Mouse (Mus musculus) midbrain, embryonic 12.5 days (tissue): Measurements from ENCODE around the gene Lmbr1l. TPM values are rescaled to one million over a fixed set of nuclear protein-coding genes. Genes with fewer than 3 reads are reported as not detected.

ENCODE experiments used
- ATAC-seq: fragments of 200-750 bp; cut with Nextera tagmentation; 2 replicates; pipeline ENCODE4 v1.8.0; 2017; ENCODE audit warnings: low read depth, moderate TSS enrichment, moderate library complexity; ENCODE audit not compliant: low FRiP score
- H3K27ac ChIP-seq: fragments of 300-500 bp; sonication (generic); replicated peaks from 2 replicates; pipeline ENCODE4 v1.5.1; 2016; ENCODE audit warnings: mild to moderate bottlenecking
- H3K27me3 ChIP-seq: fragments of 300-500 bp; sonication (generic); 2 replicates; pipeline ENCODE4 v1.6.1; 2016; ENCODE audit warnings: mild to moderate bottlenecking
- H3K36me3 ChIP-seq: fragments of 300-500 bp; sonication (generic); 2 replicates; pipeline ENCODE4 v1.6.1; 2016
- H3K4me1 ChIP-seq: fragments of 300-500 bp; sonication (generic); 2 replicates; pipeline ENCODE4 v1.6.1; 2016
- H3K4me2 ChIP-seq: fragments of 300-500 bp; sonication (generic); replicated peaks from 2 replicates; pipeline ENCODE4 v1.6.1; 2016; ENCODE audit warnings: mild to moderate bottlenecking, moderate library complexity
- H3K4me3 ChIP-seq: fragments of 300-500 bp; sonication (generic); 2 replicates; pipeline ENCODE4 v1.5.1; 2016; ENCODE audit warnings: mild to moderate bottlenecking
- H3K9ac ChIP-seq: fragments of 300-500 bp; sonication (generic); replicated peaks from 2 replicates; pipeline ENCODE4 v1.6.1; 2016; ENCODE audit warnings: mild to moderate bottlenecking, moderate library complexity
- H3K9me3 ChIP-seq: fragments of 300-500 bp; sonication (generic); 2 replicates; pipeline ENCODE4 v1.6.1; 2016; ENCODE audit warnings: mild to moderate bottlenecking
- WGBS: fragments of 180-500 bp; shearing (Covaris S2); methylation state at CpG from one replicate; pipeline ENCODE4 v1.1.7; 2016; 5-methylcytosine and 5-hydroxymethylcytosine counted together
- polyA plus RNA-seq: library from polyadenylated mRNA; unstranded; fragments of >200 nt; fragmentation: Nextera tagmentation; extraction: Ambion mirVana; gene quantifications from 2 replicates; pipeline ENCODE4 v1.2.1, GENCODE M21; 2016

The Lmbr1l gene
- polyA plus RNA-seq, 1 experiment from 2014 or later = 37.1 TPM

- H3K36me3 ChIP-seq = peaks cover 50% of the 10 kb centered on the region
- H3K27me3 ChIP-seq = no peaks in the 10 kb centered on the region
Observed at GRCm38 (mm10) chr15:98914903-98915302, 3.1 kb downstream of the Lmbr1l start.

GRCm38 (mm10) chr15:98904692-98905091, 13.3 kb downstream of the Lmbr1l start:
- peaks cover 64% of the 10 kb centered on the region for H3K36me3 ChIP-seq

More at GRCm38 (mm10) chr15:98914903-98915302, 3.1 kb downstream of the Lmbr1l start:
- no peaks in the 10 kb centered on the region for H3K9me3 ChIP-seq
- no peak overlapping the region for H3K4me3 ChIP-seq
- H3K9ac ChIP-seq = no peak overlapping the region
- H3K27ac ChIP-seq = no peak overlapping the region
- 89% methylated on average over 6 of the region's 6 CpGs for WGBS
- ATAC-seq = no peak
- no peak overlapping the region for H3K4me2 ChIP-seq
- H3K4me1 ChIP-seq = peaks cover 30% of the 10 kb centered on the region

GRCm38 (mm10) chr15:98902600-98902999, 15.4 kb downstream of the Lmbr1l start:
- Histone ChIP-seq H3K27ac (no peak overlapping the region), H3K36me3 (peaks cover 43% of the 10 kb centered on the region), H3K27me3 (peaks cover 31% of the 10 kb centered on the region), H3K9ac (no peak overlapping the region), H3K4me1 (peaks cover 9% of the 10 kb centered on the region), H3K9me3 (no peaks in the 10 kb centered on the region), H3K4me3 (no peak overlapping the region), H3K4me2 (no peak overlapping the region)
- WGBS = 94% methylated on average over 2 of the region's 2 CpGs
- no peak for ATAC-seq

More at GRCm38 (mm10) chr15:98904692-98905091, 13.3 kb downstream of the Lmbr1l start:
- Histone ChIP-seq H3K27me3 (peaks cover 11% of the 10 kb centered on the region), H3K27ac (no peak overlapping the region), H3K4me2 (no peak overlapping the region), H3K9me3 (no peaks in the 10 kb centered on the region), H3K4me1 (no peaks in the 10 kb centered on the region), H3K9ac (no peak overlapping the region), H3K4me3 (no peak overlapping the region)
- WGBS = 27% methylated on average over 10 of the region's 10 CpGs
- ATAC-seq = no peak

- 62% methylated on average over 1 of the region's 1 CpGs for WGBS
- peaks cover 16% of the 10 kb centered on the region for H3K4me1 ChIP-seq
- H3K9ac ChIP-seq = no peak overlapping the region
- no peak overlapping the region for H3K4me3 ChIP-seq
- no peak overlapping the region for H3K27ac ChIP-seq
- H3K27me3 ChIP-seq = peaks cover 42% of the 10 kb centered on the region
- H3K36me3 ChIP-seq = peaks cover 34% of the 10 kb centered on the region
- H3K4me2 ChIP-seq = no peak overlapping the region
- ATAC-seq = no peak
- no peaks in the 10 kb centered on the region for H3K9me3 ChIP-seq
Observed at GRCm38 (mm10) chr15:98901530-98901929, 16.5 kb downstream of the Lmbr1l start.

- WGBS = under 1% methylated on average over 41 of the region's 41 CpGs
Observed at GRCm38 (mm10) chr15:98897928-98898800, 19.9 kb downstream of the Lmbr1l start, which contains the start of gene Dhh. Gene Dhh, minus strand, starts transcription at chr15:98898540.

GRCm38 (mm10) chr15:98897495-98897894, 20.5 kb downstream of the Lmbr1l start:
- peak overlapping the region; percentile 39; the same call in 1 of the 2 replicates for H3K4me2 ChIP-seq
- H3K9me3 ChIP-seq = no peaks in the 10 kb centered on the region
- WGBS = 3% methylated on average over 10 of the region's 10 CpGs
- H3K36me3 ChIP-seq = no peaks in the 10 kb centered on the region
- H3K4me3 ChIP-seq = peak overlapping the region; percentile 16
- H3K27me3 ChIP-seq = peaks cover 82% of the 10 kb centered on the region
- ATAC-seq = no peak
- H3K4me1 ChIP-seq = peaks cover 44% of the 10 kb centered on the region
- H3K27ac ChIP-seq = no peak overlapping the region
- no peak overlapping the region for H3K9ac ChIP-seq

More at GRCm38 (mm10) chr15:98897928-98898800, 19.9 kb downstream of the Lmbr1l start, which contains the start of gene Dhh:
- Histone ChIP-seq H3K4me3 (peak within 1 kb of the TSS; percentile 16), H3K27ac (no peak within 1 kb of the TSS), H3K36me3 (peaks cover 3% of the 10 kb centered on the region; the same call in 1 of the 2 replicates), H3K27me3 (peaks cover 76% of the 10 kb centered on the region), H3K9me3 (no peaks in the 10 kb centered on the region), H3K4me2 (peak within 1 kb of the TSS; percentile 39), H3K4me1 (peaks cover 44% of the 10 kb centered on the region), H3K9ac (peak within 1 kb of the TSS; percentile 4; the same call in 1 of the 2 replicates)
- ATAC-seq = no peak

GRCm38 (mm10) chr15:98895635-98896589, 22.1 kb downstream of the Lmbr1l start:
- Histone ChIP-seq H3K9ac (peak overlapping the region; percentile 45), H3K4me2 (peak overlapping the region; percentile 90), H3K9me3 (no peaks in the 10 kb centered on the region), H3K36me3 (no peaks in the 10 kb centered on the region), H3K4me1 (peaks cover 44% of the 10 kb centered on the region), H3K27me3 (peaks cover 98% of the 10 kb centered on the region), H3K4me3 (peak overlapping the region; percentile 33), H3K27ac (no peak overlapping the region)
- WGBS = 1% methylated on average over 41 of the region's 41 CpGs
- ATAC-seq = 0 out of 2 replicates have a peak, but pooled peaks have one; percentile 46

- Histone ChIP-seq H3K9ac (peak overlapping the region; percentile 45), H3K9me3 (no peaks in the 10 kb centered on the region), H3K4me1 (peaks cover 44% of the 10 kb centered on the region), H3K27ac (no peak overlapping the region), H3K4me2 (peak overlapping the region; percentile 90), H3K36me3 (no peaks in the 10 kb centered on the region), H3K4me3 (peak overlapping the region; percentile 47), H3K27me3 (peaks cover 93% of the 10 kb centered on the region)
- WGBS = 3% methylated on average over 38 of the region's 38 CpGs
- no peak for ATAC-seq
Observed at GRCm38 (mm10) chr15:98894746-98895634, 23.0 kb downstream of the Lmbr1l start.

GRCm38 (mm10) chr15:98893940-98894745, 23.9 kb downstream of the Lmbr1l start, which contains the start of gene Rhebl1:
Gene Rhebl1, minus strand, starts transcription at chr15:98894540.
- under 1% methylated on average over 77 of the region's 77 CpGs for WGBS
- H3K27ac ChIP-seq = no peak within 1 kb of the TSS
- ATAC-seq = no peak

GRCm38 (mm10) chr15:98893036-98893435, 25.0 kb downstream of the Lmbr1l start:
- Histone ChIP-seq H3K4me1 (peaks cover 39% of the 10 kb centered on the region), H3K4me3 (no peak overlapping the region), H3K4me2 (no peak overlapping the region), H3K36me3 (no peaks in the 10 kb centered on the region), H3K9me3 (no peaks in the 10 kb centered on the region), H3K9ac (no peak overlapping the region), H3K27me3 (peaks cover 74% of the 10 kb centered on the region), H3K27ac (no peak overlapping the region)
- no peak for ATAC-seq
- 41% methylated on average over 4 of the region's 4 CpGs for WGBS

More at GRCm38 (mm10) chr15:98893940-98894745, 23.9 kb downstream of the Lmbr1l start, which contains the start of gene Rhebl1:
- Histone ChIP-seq H3K9me3 (no peaks in the 10 kb centered on the region), H3K4me2 (peak within 1 kb of the TSS; percentile 90), H3K4me3 (peak within 1 kb of the TSS; percentile 47), H3K27me3 (peaks cover 85% of the 10 kb centered on the region), H3K4me1 (peaks cover 44% of the 10 kb centered on the region), H3K9ac (peak within 1 kb of the TSS; percentile 54), H3K36me3 (no peaks in the 10 kb centered on the region)
